Mouse (Mus musculus) brain, adult 10 weeks (tissue): ENCODE measurements around the gene Actr1b. TPM values are rescaled to one million over a fixed set of nuclear protein-coding genes. Genes with fewer than 3 reads are reported as not detected.

Experiments
- polyA plus RNA-seq: library from polyadenylated mRNA; stranded (reverse); fragments of 350-450 nt; fragmentation: Illumina TruSeq; extraction: RNeasy Lipid Tissue Mini Kit (QIAGEN cat#74804); gene quantifications from one replicate; pipeline ENCODE4 v1.2.3, GENCODE M21; 2015; ENCODE audit warnings: low read depth, low replicate concordance

The Actr1b gene
- 276 TPM for polyA plus RNA-seq

GRCm38 (mm10) chr1:36714311-36714710, at the start of gene Actr1b:
Actr1b (minus strand) TSS chr1:36714422.

GRCm38 (mm10) chr1:36761568-36761967, 47.3 kb upstream of the Actr1b start, which contains the start of gene Zap70:
Zap70 (plus strand) TSS chr1:36761798.

GRCm38 (mm10) chr1:36709854-36710280, 4.4 kb downstream of the Actr1b start, which contains the start of gene 4933424G06Rik:
4933424G06Rik (plus strand) TSS chr1:36710149.

GRCm38 (mm10) chr1:36691271-36692155, 22.7 kb downstream of the Actr1b start, which contains the start of gene Cox5b:
Cox5b (plus strand) TSS chr1:36691449.

GRCm38 (mm10) chr1:36682620-36683355, 31.4 kb downstream of the Actr1b start, which contains the start of gene Fam178b:
Fam178b (minus strand) TSS chr1:36683183.

Other genes starting within 250 kb of the Actr1b start
- gene Cnnm4, start 242.8 kb downstream of the Actr1b start, polyA plus RNA-seq = 5.3 TPM
- gene Cnnm3, start 202.6 kb downstream of the Actr1b start, polyA plus RNA-seq = 14.0 TPM
- gene Ankrd23, start 177.5 kb downstream of the Actr1b start, polyA plus RNA-seq = 6.4 TPM
- not detected for gene Gm42417, start 175.0 kb downstream of the Actr1b start, polyA plus RNA-seq
- gene Ankrd39, start 167.0 kb downstream of the Actr1b start, polyA plus RNA-seq = 12.0 TPM
- gene Sema4c, start 156.1 kb downstream of the Actr1b start, polyA plus RNA-seq = 8.6 TPM
- 1.7 TPM for gene Fam178b, start 31.2 kb downstream of the Actr1b start, polyA plus RNA-seq
- 1,011 TPM for gene Cox5b, start 23.0 kb downstream of the Actr1b start, polyA plus RNA-seq
- not detected for gene 4933424G06Rik, start 4.3 kb downstream of the Actr1b start, polyA plus RNA-seq
- gene Zap70, start 47.4 kb upstream of the Actr1b start, polyA plus RNA-seq = 2.6 TPM
- 27.5 TPM for gene Tmem131, start 229.2 kb upstream of the Actr1b start, polyA plus RNA-seq